Mouse (Mus musculus) layer of hippocampus, postnatal 10 days (tissue): Measurements from ENCODE around the gene Bhlhe40. TPM values are rescaled to one million over a fixed set of nuclear protein-coding genes. Genes with fewer than 3 reads are reported as not detected.

Source experiments
- DNase-seq, 2 experiments: peaks; one replicate each; pipeline ENCODE4 v3.0.0; 2021; ENCODE audit warnings: low spot score in 2 of 2
- long read RNA-seq: library from polyadenylated mRNA; stranded (forward); transcript quantifications from one replicate; pipeline ENCODE4 v2.0.0, GENCODE M21; 2023
- total RNA-seq, 2 experiments: library from RNA; stranded (reverse); gene quantifications; 2 replicates each; pipeline ENCODE4 v1.2.3; 2021

The Bhlhe40 gene
- total RNA-seq: 10 to 100 TPM; 36.9 to 49.7 TPM
- long read RNA-seq, transcript Bhlhe40-201 (5 exons, 3,113 nt): major isoform, 25 of 37 reads
- long read RNA-seq, transcript Bhlhe40-204 (1 exons, 2,620 nt): minor isoform, 11 of 37 reads
- long read RNA-seq, partial matches to known transcripts: 0 of 37 reads
- long read RNA-seq, other reads (novel, unspliced or antisense): 1 of 37 reads

GRCm38 (mm10) chr6:108660206-108660877 lies at the start of gene Bhlhe40:
TSS of gene Bhlhe40 (plus strand) at chr6:108660629.
- peak; percentile 77 to 83 for DNase-seq

GRCm38 (mm10) chr6:108611663-108612062 lies 48.8 kb upstream of the Bhlhe40 start:
- DNase-seq: no peak

- DNase-seq: no peak
Observed at GRCm38 (mm10) chr6:108618025-108618424, 42.4 kb upstream of the Bhlhe40 start.

GRCm38 (mm10) chr6:108623028-108623565 lies 37.3 kb upstream of the Bhlhe40 start:
- DNase-seq: no peak

GRCm38 (mm10) chr6:108624915-108625314 lies 35.5 kb upstream of the Bhlhe40 start:
- no peak for DNase-seq

GRCm38 (mm10) chr6:108630701-108631100 lies 29.7 kb upstream of the Bhlhe40 start:
- no peak for DNase-seq

GRCm38 (mm10) chr6:108638157-108638833 lies 22.1 kb upstream of the Bhlhe40 start:
- DNase-seq: no peak

- no peak for DNase-seq
Observed at GRCm38 (mm10) chr6:108642020-108642419, 18.4 kb upstream of the Bhlhe40 start.

GRCm38 (mm10) chr6:108643035-108643434 lies 17.4 kb upstream of the Bhlhe40 start:
- DNase-seq: no peak

- no peak for DNase-seq
Observed at GRCm38 (mm10) chr6:108644311-108644710, 16.1 kb upstream of the Bhlhe40 start.

GRCm38 (mm10) chr6:108647094-108647493 lies 13.3 kb upstream of the Bhlhe40 start:
- DNase-seq: no peak

- DNase-seq: no peak
Observed at GRCm38 (mm10) chr6:108648072-108648471, 12.4 kb upstream of the Bhlhe40 start.

GRCm38 (mm10) chr6:108655861-108656260 lies 4.6 kb upstream of the Bhlhe40 start:
- no peak for DNase-seq

- peak in 1 of 2 experiments; percentile 26 for DNase-seq
Observed at GRCm38 (mm10) chr6:108658051-108658415, 2.4 kb upstream of the Bhlhe40 start.

- no peak for DNase-seq
Observed at GRCm38 (mm10) chr6:108658416-108659201, 1.8 kb upstream of the Bhlhe40 start.

- DNase-seq: peak; percentile 91 to 92
Observed at GRCm38 (mm10) chr6:108659221-108659725, 1.2 kb upstream of the Bhlhe40 start.

GRCm38 (mm10) chr6:108659726-108660205 lies 663 bp upstream of the Bhlhe40 start:
- DNase-seq: peak in 1 of 2 experiments; percentile 88

- DNase-seq: no peak
Observed at GRCm38 (mm10) chr6:108660878-108661389, 505 bp downstream of the Bhlhe40 start.

GRCm38 (mm10) chr6:108661412-108661811 lies 983 bp downstream of the Bhlhe40 start:
- DNase-seq: peak; percentile 97

- no peak for DNase-seq
Observed at GRCm38 (mm10) chr6:108661890-108662289, 1.5 kb downstream of the Bhlhe40 start.
